Mouse (Mus musculus) liver, postnatal 0 days (tissue): ENCODE results near the gene Timm50.

Experiments
- CTCF ChIP-seq: sonication (generic); IDR thresholded peaks from 2 replicates; pipeline ENCODE4 v1.5.1; 2016; ENCODE audit warnings: antibody characterized with exemption, low read depth
- EP300 ChIP-seq: IDR thresholded peaks from 2 replicates; pipeline ENCODE4 v1.6.1; 2016; ENCODE audit warnings: antibody characterized with exemption, low read depth, mild to moderate bottlenecking

GRCm38 (mm10) chr7:28265391-28265790, 46.5 kb downstream of the Timm50 start:
- no peak for TF ChIP-seq CTCF
- no peak for TF ChIP-seq EP300
